Mouse (Mus musculus): ENCODE data around the gene Klkb1. TPM values are rescaled to one million over a fixed set of nuclear protein-coding genes. Genes with fewer than 3 reads are reported as not detected.
A peak's percentile ranks its signal among the peaks of the same experiment; 100 is the strongest.
"Not testable (repeated sequence)": the region's sequence is repeated elsewhere in the genome, so short reads cannot be mapped to it uniquely, and the experiment has no call there.

Gene Klkb1
- total RNA-seq (2021), result not detected
- long read RNA-seq, experiment 1, result 0 reads
- long read RNA-seq, experiment 2, result 0 reads

- DNase-seq (ENCODE audit: low spot score in 2 of 2), result no peak
- intact Hi-C loops (cut with DNase I), result no loop called here
Observed at GRCm38 (mm10) chr8:45294687-45295086, at the start of gene Klkb1. Klkb1 (minus strand) TSS chr8:45294859.

- no peak for DNase-seq (ENCODE audit: low spot score in 2 of 2)
- intact Hi-C loops (cut with DNase I), result no loop called here
Observed at GRCm38 (mm10) chr8:45344298-45344697, 49.6 kb upstream of the Klkb1 start.

GRCm38 (mm10) chr8:45341630-45342628, 47.3 kb upstream of the Klkb1 start:
- intact Hi-C loops (cut with DNase I), result no loop called here
- DNase-seq (ENCODE audit: low spot score in 2 of 2), result no peak

GRCm38 (mm10) chr8:45333493-45333892, 38.8 kb upstream of the Klkb1 start:
- intact Hi-C loops (cut with DNase I), result no loop called here
- DNase-seq (ENCODE audit: low spot score in 2 of 2), result peak in 1 of 2 experiments; percentile 9

GRCm38 (mm10) chr8:45332685-45333409, 38.2 kb upstream of the Klkb1 start, which contains the start of gene Cyp4v3:
Cyp4v3 (minus strand) TSS chr8:45333216.
- peak; percentile 29 to 53 for DNase-seq (ENCODE audit: low spot score in 2 of 2)
- intact Hi-C loops (cut with DNase I), result no loop called here

GRCm38 (mm10) chr8:45330856-45331255, 36.2 kb upstream of the Klkb1 start:
- DNase-seq (ENCODE audit: low spot score in 2 of 2), result no peak
- intact Hi-C loops (cut with DNase I), result no loop called here

GRCm38 (mm10) chr8:45329206-45329980, 34.7 kb upstream of the Klkb1 start:
- no peak for DNase-seq (ENCODE audit: low spot score in 2 of 2)
- intact Hi-C loops (cut with DNase I), result no loop called here

- intact Hi-C loops (cut with DNase I); DNase-seq (ENCODE audit: low spot score in 2 of 2): not testable (repeated sequence)
Observed at GRCm38 (mm10) chr8:45327076-45327475, 32.4 kb upstream of the Klkb1 start.

- intact Hi-C loops (cut with DNase I), result no loop called here
- no peak for DNase-seq (ENCODE audit: low spot score in 2 of 2)
Observed at GRCm38 (mm10) chr8:45324151-45324550, 29.5 kb upstream of the Klkb1 start.

GRCm38 (mm10) chr8:45321365-45321764, 26.7 kb upstream of the Klkb1 start:
- DNase-seq (ENCODE audit: low spot score in 2 of 2), result no peak
- intact Hi-C loops (cut with DNase I), result no loop called here

GRCm38 (mm10) chr8:45320930-45321329, 26.3 kb upstream of the Klkb1 start:
- DNase-seq (ENCODE audit: low spot score in 2 of 2), result no peak
- intact Hi-C loops (cut with DNase I), result no loop called here

GRCm38 (mm10) chr8:45310967-45311366, 16.3 kb upstream of the Klkb1 start:
- no peak for DNase-seq (ENCODE audit: low spot score in 2 of 2)
- intact Hi-C loops (cut with DNase I), result no loop called here

- intact Hi-C loops (cut with DNase I), result no loop called here
- no peak for DNase-seq (ENCODE audit: low spot score in 2 of 2)
Observed at GRCm38 (mm10) chr8:45308366-45308765, 13.7 kb upstream of the Klkb1 start, which contains the start of gene Gm45753. Gm45753 (minus strand) TSS chr8:45308466.

GRCm38 (mm10) chr8:45305479-45305878, 10.8 kb upstream of the Klkb1 start:
- intact Hi-C loops (cut with DNase I), result no loop called here
- no peak for DNase-seq (ENCODE audit: low spot score in 2 of 2)

- intact Hi-C loops (cut with DNase I), result no loop called here
- DNase-seq (ENCODE audit: low spot score in 2 of 2), result no peak
Observed at GRCm38 (mm10) chr8:45304354-45304753, 9.7 kb upstream of the Klkb1 start.

- DNase-seq (ENCODE audit: low spot score in 2 of 2), result no peak
- intact Hi-C loops (cut with DNase I), result no loop called here
Observed at GRCm38 (mm10) chr8:45302390-45302789, 7.7 kb upstream of the Klkb1 start.

- intact Hi-C loops (cut with DNase I), result no loop called here
- no peak for DNase-seq (ENCODE audit: low spot score in 2 of 2)
Observed at GRCm38 (mm10) chr8:45295276-45295675, 617 bp upstream of the Klkb1 start.

- DNase-seq (ENCODE audit: low spot score in 2 of 2), result peak; percentile 19 to 37
Observed at GRCm38 (mm10) chr8:45291790-45292189, 2.9 kb downstream of the Klkb1 start.

GRCm38 (mm10) chr8:45281630-45282029, 13.0 kb downstream of the Klkb1 start:
- no peak for DNase-seq (ENCODE audit: low spot score in 2 of 2)
- intact Hi-C loops (cut with DNase I), result no loop called here

More at GRCm38 (mm10) chr8:45291790-45292189, 2.9 kb downstream of the Klkb1 start:
- intact Hi-C loops (cut with DNase I), result no loop called here
